Mouse (Mus musculus): ENCODE results near the gene Gm4707. TPM values are rescaled to one million over a fixed set of nuclear protein-coding genes. Genes with fewer than 3 reads are reported as not detected.
A peak's percentile ranks its signal among the peaks of the same experiment; 100 is the strongest.

Gm4707 gene
- polyA plus RNA-seq (2012; rRNA removed): 0.24 and 0.91 TPM in 2 replicates

DNA sequence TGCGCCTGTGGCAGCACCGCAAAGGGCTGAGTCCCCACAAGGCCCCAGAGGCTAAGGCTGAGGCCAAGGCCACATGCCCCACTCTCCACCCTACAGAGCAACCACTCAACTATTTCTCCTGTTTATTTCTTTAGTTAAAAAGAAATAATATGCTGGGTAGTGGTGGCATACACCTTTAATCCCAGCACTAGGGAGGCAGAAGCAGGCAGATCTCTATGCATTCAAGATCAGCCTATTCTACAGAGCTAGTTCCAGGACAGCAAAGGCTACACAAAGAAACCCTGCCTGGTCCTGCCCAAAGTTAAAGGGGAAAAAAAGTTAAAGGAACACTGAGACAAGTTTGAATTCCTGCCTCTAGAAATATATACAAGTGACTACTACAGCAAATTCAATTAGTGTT, at the start of gene Gm4707:
Gm4707 (minus strand) TSS at position 101 of the 400 bp plus-strand sequence.
- 95% methylated on average over 2 of the region's 2 CpGs for WGBS
- DNase-seq (ENCODE audit: low read depth, low spot score): no peak

DNA sequence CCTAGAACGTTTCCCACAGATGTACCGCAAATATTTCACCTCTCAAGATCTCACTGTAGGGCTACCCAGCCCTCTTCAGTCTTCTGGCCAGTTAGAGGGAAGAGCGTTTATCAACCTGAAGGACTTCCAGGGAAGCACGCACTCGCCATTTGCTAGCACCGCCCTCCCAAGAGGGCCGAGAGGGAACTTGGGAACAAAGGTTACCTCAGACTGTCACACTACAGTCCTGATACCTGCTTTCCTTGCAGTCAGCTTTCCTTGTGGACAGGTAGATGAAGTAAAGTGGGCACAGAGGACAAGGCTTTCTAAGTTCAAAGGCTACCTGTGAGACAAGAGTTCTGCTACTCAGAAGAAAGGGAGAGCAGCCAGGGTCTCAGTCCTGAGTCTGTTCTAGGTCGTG, 47.1 kb upstream of the Gm4707 start:
- WGBS: 81% methylated on average over 8 of the region's 8 CpGs
- no peak for DNase-seq (ENCODE audit: low read depth, low spot score)

DNA sequence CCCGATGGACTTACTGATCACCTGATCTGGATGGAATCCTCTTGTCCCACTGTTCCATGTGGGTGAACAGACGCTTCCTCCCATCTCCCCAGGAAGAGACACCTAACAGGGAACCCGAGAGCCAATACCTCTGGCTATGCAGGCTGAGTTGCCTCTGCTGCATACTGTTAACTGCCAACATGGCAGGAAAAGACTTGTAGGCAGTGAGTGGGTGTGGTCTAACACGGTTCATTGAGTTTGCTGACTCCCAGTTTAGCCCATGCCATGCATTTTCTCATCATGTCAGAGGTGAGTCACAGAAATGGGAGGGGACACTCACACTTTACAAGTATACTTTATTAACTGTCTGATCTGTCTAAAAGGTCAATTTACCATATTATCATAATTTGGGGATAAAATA, 36.1 kb upstream of the Gm4707 start:
- WGBS: 83% methylated on average over 4 of the region's 4 CpGs
- no peak for DNase-seq (ENCODE audit: low read depth, low spot score)

GRCm38 (mm10) chr17:71491332-71491686, 31.6 kb upstream of the Gm4707 start:
- no peak for DNase-seq (ENCODE audit: low read depth, low spot score)
- 36% methylated on average over 4 of the region's 4 CpGs for WGBS

- no peak for DNase-seq (ENCODE audit: low read depth, low spot score)
- WGBS: 41% methylated on average over 9 of the region's 9 CpGs
Observed at GRCm38 (mm10) chr17:71490666-71491331, 31.1 kb upstream of the Gm4707 start.

GRCm38 (mm10) chr17:71489703-71490461, 30.2 kb upstream of the Gm4707 start:
- DNase-seq (ENCODE audit: low read depth, low spot score): no peak
- 85% methylated on average over 9 of the region's 9 CpGs for WGBS

GRCm38 (mm10) chr17:71486231-71486851, 26.6 kb upstream of the Gm4707 start:
- no peak for DNase-seq (ENCODE audit: low read depth, low spot score)
- WGBS: 22% methylated on average over 8 of the region's 8 CpGs

GRCm38 (mm10) chr17:71485791-71486230, 26.1 kb upstream of the Gm4707 start:
- WGBS: 23% methylated on average over 12 of the region's 12 CpGs
- no peak for DNase-seq (ENCODE audit: low read depth, low spot score)

DNA sequence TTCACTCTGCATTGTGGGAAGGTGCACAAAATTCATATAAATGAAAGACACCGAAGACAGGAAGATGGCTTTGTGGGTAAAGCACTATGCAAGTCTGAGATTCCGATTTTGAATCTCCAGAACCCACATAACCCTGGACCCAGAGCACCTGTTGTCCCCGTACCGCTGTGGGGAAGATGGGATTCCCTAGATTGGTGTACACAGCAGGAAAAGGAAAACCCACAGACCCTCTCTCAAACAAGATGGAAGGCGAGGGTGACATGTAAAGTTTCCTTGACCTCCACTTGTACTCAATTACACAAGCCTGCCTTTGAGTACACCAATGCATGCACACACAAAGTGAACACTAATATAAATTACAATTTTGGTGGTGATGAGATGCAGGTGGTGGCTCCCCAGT, 25.0 kb upstream of the Gm4707 start:
- no peak for DNase-seq (ENCODE audit: low read depth, low spot score)
- WGBS: 92% methylated on average over 5 of the region's 5 CpGs

DNA sequence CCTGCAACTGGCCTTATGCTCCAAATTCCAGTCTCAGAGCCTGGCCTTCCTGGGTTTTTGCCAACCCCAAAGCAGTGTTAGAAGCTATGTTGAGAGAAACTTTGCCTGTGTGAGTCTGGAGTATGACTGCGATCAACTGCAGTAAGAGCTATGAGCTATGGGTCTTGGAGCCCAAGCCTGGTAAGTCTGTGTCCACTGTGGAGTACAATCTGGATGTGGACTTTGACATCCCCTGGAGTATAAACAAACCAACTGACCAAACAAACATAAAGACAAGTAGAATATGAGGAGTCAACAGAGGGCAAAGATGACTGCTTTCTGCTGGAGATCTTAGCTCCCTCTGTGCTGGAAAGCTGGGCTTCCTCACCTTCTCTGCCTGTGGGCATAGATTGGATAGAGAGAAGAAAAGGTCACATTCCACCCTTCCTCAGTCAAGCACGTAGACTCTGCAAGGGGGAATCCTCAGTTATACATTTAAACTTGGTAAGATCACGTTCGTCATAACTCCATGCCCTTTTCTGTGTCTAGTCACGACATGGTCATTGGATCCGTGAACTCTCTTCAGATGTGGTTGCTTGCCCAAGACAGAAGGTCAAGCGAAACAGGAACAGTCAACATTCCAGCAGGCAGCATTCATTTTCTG, 23.8 kb upstream of the Gm4707 start:
- no peak for DNase-seq (ENCODE audit: low read depth, low spot score)

DNA sequence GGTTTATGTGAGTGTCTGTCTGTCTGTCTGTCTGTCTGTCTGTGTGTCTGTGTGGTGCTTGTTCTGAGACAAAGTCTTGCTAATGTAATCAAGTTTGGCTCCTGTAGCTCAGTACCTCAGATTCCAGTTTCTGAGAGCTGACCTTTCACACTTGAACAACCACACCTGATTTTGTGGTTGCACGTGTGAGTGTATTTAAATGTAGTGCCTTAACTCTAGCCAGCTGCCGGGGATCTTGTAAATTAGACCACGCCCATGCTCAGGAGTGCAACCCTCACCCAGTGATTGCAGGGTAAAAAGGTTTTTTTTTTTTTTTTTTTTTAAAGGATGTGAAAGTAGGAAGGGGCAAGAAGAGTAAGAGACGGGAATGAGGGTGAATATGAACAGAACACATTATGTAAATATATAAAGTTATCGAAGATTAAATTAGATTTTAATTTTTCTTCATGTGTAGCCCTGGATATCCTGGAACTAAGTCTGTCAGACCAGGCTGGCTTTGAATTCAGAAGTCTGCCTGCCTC, 19.7 kb upstream of the Gm4707 start:
- 26% methylated on average over 5 of the region's 5 CpGs for WGBS
- no peak for DNase-seq (ENCODE audit: low read depth, low spot score)

More for the DNA sequence above, 23.8 kb upstream of the Gm4707 start:
- WGBS: 92% methylated on average over 7 of the region's 7 CpGs

DNA sequence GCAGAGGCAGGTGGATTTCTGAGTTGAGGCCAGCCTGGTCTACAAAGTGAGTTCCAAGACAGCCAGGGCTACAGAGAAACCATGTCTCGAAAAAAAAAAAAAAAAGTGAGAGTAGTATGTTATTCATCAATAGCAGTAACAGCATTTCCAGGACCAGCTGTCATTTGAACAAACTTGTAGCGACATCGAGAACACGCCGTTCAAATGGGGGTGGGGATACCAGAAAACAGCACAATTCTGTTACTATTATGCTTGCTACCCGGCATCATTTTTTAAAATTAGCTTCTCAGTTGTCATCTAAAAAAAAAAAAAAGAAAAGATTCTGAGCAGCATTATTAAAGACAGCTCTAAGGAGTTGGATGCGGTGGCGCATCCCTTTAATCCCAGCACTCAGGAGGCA, 17.8 kb upstream of the Gm4707 start:
- no peak for DNase-seq (ENCODE audit: low read depth, low spot score)
- WGBS: 96% methylated on average over 8 of the region's 8 CpGs

DNA sequence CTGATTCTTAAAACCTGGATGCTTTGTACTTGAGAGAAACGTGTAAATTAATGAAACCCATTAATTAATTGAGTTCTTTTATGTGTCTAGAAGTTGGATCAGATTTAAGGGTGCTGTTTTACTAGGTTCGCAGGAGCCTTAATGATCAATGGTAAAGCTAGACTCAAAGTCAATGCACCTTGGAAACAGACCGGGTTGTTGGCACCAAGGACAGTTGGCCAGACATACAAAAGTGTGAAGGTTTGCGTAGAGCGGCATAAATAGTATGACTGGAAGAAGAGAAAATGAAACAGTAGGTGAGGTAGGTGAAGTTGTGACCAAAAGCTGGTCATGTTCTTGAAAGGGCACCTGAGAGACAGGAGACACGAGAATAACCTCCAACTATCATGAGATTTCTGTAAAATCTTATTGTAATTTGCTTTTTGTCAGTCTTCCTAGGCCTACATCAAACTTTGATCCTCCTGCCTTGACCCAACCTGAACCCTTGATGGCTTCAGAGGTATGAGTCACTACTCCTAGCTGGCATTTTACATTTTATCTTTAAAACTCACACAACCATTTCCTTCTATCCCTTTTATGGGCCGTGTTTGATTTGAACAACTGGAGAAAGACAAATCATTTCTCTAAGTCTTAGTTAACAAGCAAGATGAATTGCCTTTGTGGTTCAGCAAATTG, 16.8 kb upstream of the Gm4707 start:
- DNase-seq (ENCODE audit: low read depth, low spot score): peak; percentile 61
- WGBS: 54% methylated on average over 7 of the region's 7 CpGs

DNA sequence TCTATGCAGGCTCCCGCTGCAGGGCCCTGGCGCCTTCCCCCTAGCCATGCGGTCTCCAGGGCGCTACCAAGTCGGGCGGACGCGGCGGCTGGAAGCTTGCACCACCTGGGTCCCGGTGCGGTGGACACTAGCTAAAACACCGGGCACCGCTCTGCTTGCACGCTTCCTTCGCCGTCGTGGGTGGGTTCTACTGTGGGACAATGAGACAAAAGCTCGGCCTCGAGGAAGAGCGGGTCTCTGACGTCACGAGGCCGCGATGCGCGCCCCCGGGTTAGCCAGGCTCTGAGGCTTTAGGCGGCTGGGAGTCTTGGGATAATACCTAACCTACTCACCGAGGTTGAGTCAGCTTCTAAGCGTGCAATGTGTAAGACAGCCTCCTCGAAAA, 16.0 kb upstream of the Gm4707 start:
- under 1% methylated on average over 31 of the region's 31 CpGs for WGBS
- DNase-seq (ENCODE audit: low read depth, low spot score): no peak

DNA sequence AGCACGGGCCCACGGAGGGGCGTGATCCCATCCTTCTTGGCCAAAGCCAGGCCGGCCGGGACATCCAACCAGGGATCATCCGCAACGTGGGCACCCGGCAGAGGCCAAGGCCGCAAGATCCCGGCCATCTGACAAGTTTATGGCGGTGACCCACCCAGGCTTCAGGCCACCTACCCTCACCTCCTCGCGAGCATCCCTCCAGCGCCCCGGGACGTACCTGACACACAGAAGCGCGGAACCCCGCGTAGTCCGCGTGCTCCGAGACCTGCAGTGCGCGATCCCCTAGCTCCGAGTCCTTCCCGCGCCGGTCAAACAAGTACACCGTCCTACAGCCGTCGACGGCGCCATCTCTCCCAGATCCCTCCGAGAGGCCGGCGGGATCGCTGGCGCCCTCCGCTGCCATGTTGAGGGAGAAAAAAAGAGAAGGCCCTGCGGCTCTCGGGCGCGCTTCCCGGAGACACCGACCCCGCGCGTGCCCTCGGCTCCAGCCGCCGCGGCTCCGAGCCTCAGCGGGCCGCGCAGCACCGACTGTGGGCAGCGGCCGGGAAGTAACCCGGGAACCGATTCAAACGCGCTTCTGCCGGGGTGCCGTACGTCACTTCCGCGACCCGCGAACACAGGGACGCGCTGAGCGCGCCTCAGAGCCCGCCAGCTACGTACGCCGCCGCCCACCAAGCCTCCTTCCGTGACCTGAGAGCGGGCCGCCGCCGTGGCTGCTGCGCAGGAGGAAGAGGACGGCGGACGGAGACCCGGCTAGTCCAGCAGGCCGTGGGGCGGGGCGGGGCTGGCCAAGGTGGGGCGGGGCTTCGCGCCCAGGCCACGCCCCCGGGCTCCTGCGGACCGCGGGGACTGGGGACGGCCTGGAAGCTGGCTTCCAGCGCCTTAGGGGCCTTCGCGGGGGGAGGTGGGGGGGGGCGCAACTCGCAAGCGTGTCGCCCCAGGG, 15.3 kb upstream of the Gm4707 start, which contains the start of gene Smchd1:
Smchd1 (minus strand) TSS at position 582 of the 943 bp plus-strand sequence.
- peak; percentile 57 for DNase-seq (ENCODE audit: low read depth, low spot score)
- under 1% methylated on average over 106 of the region's 109 CpGs for WGBS

- DNase-seq (ENCODE audit: low read depth, low spot score): no peak
- WGBS: 14% methylated on average over 8 of the region's 8 CpGs
Observed at GRCm38 (mm10) chr17:71474128-71474527, 14.4 kb upstream of the Gm4707 start.

DNA sequence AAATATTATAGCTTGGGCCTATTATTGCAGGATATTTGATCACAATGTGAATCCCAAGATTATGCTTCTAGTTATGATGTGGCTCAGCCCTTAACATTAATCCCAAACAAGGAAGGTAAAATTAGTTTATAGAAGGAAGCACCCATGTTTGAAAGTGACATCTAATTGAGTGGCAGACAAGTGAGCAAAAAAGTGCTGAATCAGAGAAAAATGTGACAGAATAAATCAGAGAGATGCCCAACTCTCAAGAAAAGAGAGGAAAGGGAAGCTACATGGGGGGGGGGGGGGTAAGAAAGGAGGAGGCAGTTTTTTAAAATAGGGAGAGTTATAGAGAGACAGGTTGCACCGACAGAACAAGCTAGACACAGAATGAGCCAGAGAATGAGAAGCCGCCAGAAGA, 11.5 kb upstream of the Gm4707 start:
- WGBS: 46% methylated on average over 2 of the region's 2 CpGs
- DNase-seq (ENCODE audit: low read depth, low spot score): no peak

- no peak for DNase-seq (ENCODE audit: low read depth, low spot score)
- 91% methylated on average over 3 of the region's 3 CpGs for WGBS
Observed at GRCm38 (mm10) chr17:71460312-71460711, 594 bp upstream of the Gm4707 start.

Measured in large intestine, adult 2 months (tissue).